16 mouse cellular contexts compared by ENCODE assay signal in the genomic region with DNA sequence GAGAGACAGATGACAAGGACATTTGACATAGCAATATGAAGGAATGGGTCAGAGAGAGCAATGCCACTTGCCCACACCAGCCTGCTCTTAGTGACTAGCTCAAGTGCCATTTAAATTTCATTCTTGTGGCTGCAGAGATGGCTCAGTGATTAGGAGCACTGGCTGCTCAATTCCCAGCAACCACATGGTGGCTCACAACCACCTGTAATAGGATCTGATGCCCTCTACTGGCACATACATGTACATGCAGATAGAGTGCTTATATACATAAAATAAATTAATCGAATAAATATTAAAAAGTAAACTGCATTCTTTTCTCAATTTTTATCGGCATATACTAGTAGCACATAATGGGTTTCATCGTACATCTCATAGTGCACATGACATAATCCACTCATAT.
DNase-seq lines count a peak whose midpoint lies in the region; ATAC-seq and TF ChIP-seq lines count a peak whose summit lies in the region.
"Had no signal": no experiment of that assay in that cellular context is flagged by ENCODE, and none has a peak within 500 bp of the region (broad histone marks: within the 10 kb centered on the region; RNA-seq: fewer than 3 reads in every experiment).

No protein-coding gene starts in this region.

- H3K4me3 ChIP-seq in hindbrain, postnatal 0 days (ENCODE audit: low read length), result no peak overlapping the region
- H3K4me3 ChIP-seq in hindbrain, embryonic 10.5 days, result no peak overlapping the region
- H3K4me3 ChIP-seq in lung, postnatal 0 days (ENCODE audit: low read depth, low read length), result no peak overlapping the region
- H3K4me3 ChIP-seq in stomach, postnatal 0 days (ENCODE audit: low read depth, low read length), result no peak overlapping the region
- H3K4me3 ChIP-seq in forebrain, embryonic 13.5 days, result no peak overlapping the region
- H3K4me3 ChIP-seq: limb, embryonic 15.5 days; neural tube, embryonic 13.5 days had no signal

- no peaks in the 10 kb centered on the region for H3K9me3 ChIP-seq in hindbrain, postnatal 0 days (ENCODE audit: low read length)
- H3K9me3 ChIP-seq in hindbrain, embryonic 10.5 days, result no peaks in the 10 kb centered on the region
- no peaks in the 10 kb centered on the region for H3K9me3 ChIP-seq in lung, postnatal 0 days (ENCODE audit: low read length)
- no peaks in the 10 kb centered on the region for H3K9me3 ChIP-seq in stomach, postnatal 0 days (ENCODE audit: control insufficient read depth, low read length)
- H3K9me3 ChIP-seq in forebrain, embryonic 13.5 days (replicated peaks), result no peaks in the 10 kb centered on the region
- H3K9me3 ChIP-seq: limb, embryonic 15.5 days; neural tube, embryonic 13.5 days had no signal

- no peak for DNase-seq in hindbrain, postnatal 0 days (ENCODE audit: low spot score)
- DNase-seq in hindbrain, embryonic 10.5 days (ENCODE audit: low spot score), result no peak
- no peak for DNase-seq in lung, postnatal 0 days (ENCODE audit: low spot score)
- no peak for DNase-seq in lung, postnatal 10 days
- peak; percentile 48 for DNase-seq in R1 (ENCODE audit: low read depth, low spot score)
- DNase-seq in stomach, postnatal 0 days (ENCODE audit: low spot score), result no peak
- DNase-seq in frontal cortex, postnatal 10 days (ENCODE audit: low spot score in 2 of 2), result no peak
- DNase-seq: adrenal gland, postnatal 10 days; cerebellum, postnatal 25 days; kidney, postnatal 36 days; lung, postnatal 4 days had no signal

- TF ChIP-seq EP300 in lung, postnatal 0 days (IDR thresholded peaks at IDR 0.05), result no peak
- TF ChIP-seq EP300 in stomach, postnatal 0 days (optimal IDR thresholded peaks at IDR 0.05), result no peak

- no peaks in the 10 kb centered on the region for H3K36me3 ChIP-seq in hindbrain, postnatal 0 days (ENCODE audit: insufficient read depth, low read length)
- no peaks in the 10 kb centered on the region for H3K36me3 ChIP-seq in hindbrain, embryonic 10.5 days
- no peaks in the 10 kb centered on the region for H3K36me3 ChIP-seq in lung, postnatal 0 days (ENCODE audit: insufficient read depth, low read length)
- H3K36me3 ChIP-seq in stomach, postnatal 0 days (ENCODE audit: control insufficient read depth, insufficient read depth, low read length), result no peaks in the 10 kb centered on the region
- no peaks in the 10 kb centered on the region for H3K36me3 ChIP-seq in forebrain, embryonic 13.5 days (ENCODE audit: poor library complexity, severe bottlenecking)
- H3K36me3 ChIP-seq: limb, embryonic 15.5 days; neural tube, embryonic 13.5 days had no signal

- H3K27me3 ChIP-seq in hindbrain, postnatal 0 days (ENCODE audit: insufficient read depth, low read length), result no peaks in the 10 kb centered on the region
- no peaks in the 10 kb centered on the region for H3K27me3 ChIP-seq in hindbrain, embryonic 10.5 days (ENCODE audit: insufficient read depth, poor library complexity, severe bottlenecking)
- H3K27me3 ChIP-seq in lung, postnatal 0 days (replicated peaks; ENCODE audit: insufficient read depth, low read length), result no peaks in the 10 kb centered on the region
- H3K27me3 ChIP-seq in stomach, postnatal 0 days (ENCODE audit: control insufficient read depth, insufficient read depth, low read length), result no peaks in the 10 kb centered on the region
- no peaks in the 10 kb centered on the region for H3K27me3 ChIP-seq in forebrain, embryonic 13.5 days
- H3K27me3 ChIP-seq: limb, embryonic 15.5 days; neural tube, embryonic 13.5 days had no signal

- TF ChIP-seq CTCF in hindbrain, postnatal 0 days (IDR thresholded peaks at IDR 0.05; ENCODE audit: low read depth), result peak; percentile 32
- peak; percentile 52 for TF ChIP-seq CTCF in lung, postnatal 0 days (IDR thresholded peaks at IDR 0.05)
- peak; percentile 56 for TF ChIP-seq CTCF in stomach, postnatal 0 days (IDR thresholded peaks at IDR 0.05; ENCODE audit: low read depth)

- no peak overlapping the region for H3K4me2 ChIP-seq in hindbrain, postnatal 0 days (ENCODE audit: low read depth, low read length)
- H3K4me2 ChIP-seq in lung, postnatal 0 days (replicated peaks; ENCODE audit: low read depth, low read length), result no peak overlapping the region
- no peak overlapping the region for H3K4me2 ChIP-seq in stomach, postnatal 0 days (replicated peaks; ENCODE audit: low read depth)
- H3K4me2 ChIP-seq in forebrain, embryonic 13.5 days, result no peak overlapping the region
- H3K4me2 ChIP-seq: limb, embryonic 15.5 days; neural tube, embryonic 13.5 days had no signal

- 93% methylated on average over 3 of the region's 3 CpGs for WGBS in hindbrain, postnatal 0 days
- 92% methylated on average over 3 of the region's 3 CpGs for WGBS in hindbrain, embryonic 10.5 days
- WGBS in lung, postnatal 0 days, result 93% methylated on average over 3 of the region's 3 CpGs
- 95% methylated on average over 3 of the region's 3 CpGs for WGBS in stomach, postnatal 0 days
- WGBS in forebrain, embryonic 13.5 days, result 97% methylated on average over 3 of the region's 3 CpGs

- no peak for ATAC-seq in hindbrain, postnatal 0 days
- no peak for ATAC-seq in lung, postnatal 0 days
- no peak for ATAC-seq in stomach, postnatal 0 days (ENCODE audit: low FRiP score, low TSS enrichment)
- ATAC-seq in forebrain, embryonic 13.5 days, result no peak
- ATAC-seq: intestine, embryonic 16.5 days; midbrain, embryonic 16.5 days had no signal

- no peak overlapping the region for H3K9ac ChIP-seq in hindbrain, postnatal 0 days (replicated peaks; ENCODE audit: low read length)
- H3K9ac ChIP-seq in lung, postnatal 0 days (replicated peaks; ENCODE audit: low read depth), result no peak overlapping the region
- H3K9ac ChIP-seq in stomach, postnatal 0 days (ENCODE audit: low read length), result no peak overlapping the region
- H3K9ac ChIP-seq in forebrain, embryonic 13.5 days, result no peak overlapping the region
- H3K9ac ChIP-seq: limb, embryonic 15.5 days; neural tube, embryonic 13.5 days had no signal

- no peak overlapping the region for H3K27ac ChIP-seq in hindbrain, postnatal 0 days
- H3K27ac ChIP-seq in hindbrain, embryonic 10.5 days, result no peak overlapping the region
- no peak overlapping the region for H3K27ac ChIP-seq in lung, postnatal 0 days (ENCODE audit: low read length)
- no peak overlapping the region for H3K27ac ChIP-seq in stomach, postnatal 0 days (replicated peaks)
- no peak overlapping the region for H3K27ac ChIP-seq in forebrain, embryonic 13.5 days
- H3K27ac ChIP-seq: limb, embryonic 15.5 days; neural tube, embryonic 13.5 days had no signal

- H3K4me1 ChIP-seq in hindbrain, postnatal 0 days (ENCODE audit: insufficient read depth, low read length), result no peaks in the 10 kb centered on the region
- H3K4me1 ChIP-seq in hindbrain, embryonic 10.5 days (replicated peaks), result no peaks in the 10 kb centered on the region
- no peaks in the 10 kb centered on the region for H3K4me1 ChIP-seq in lung, postnatal 0 days (ENCODE audit: insufficient read depth, low read depth, low read length)
- 0 out of 2 replicates have a peak, but pooled peaks cover 4% of the 10 kb centered on the region for H3K4me1 ChIP-seq in stomach, postnatal 0 days (replicated peaks; ENCODE audit: control insufficient read depth, insufficient read depth)
- H3K4me1 ChIP-seq in forebrain, embryonic 13.5 days, result no peaks in the 10 kb centered on the region
- H3K4me1 ChIP-seq: neural tube, embryonic 13.5 days had no signal
